Mouse (Mus musculus): ENCODE measurements around the gene Caps2.
"Not testable (repeated sequence)": the region's sequence is repeated elsewhere in the genome, so short reads cannot be mapped to it uniquely, and the experiment has no call there.

Gene Caps2

DNA sequence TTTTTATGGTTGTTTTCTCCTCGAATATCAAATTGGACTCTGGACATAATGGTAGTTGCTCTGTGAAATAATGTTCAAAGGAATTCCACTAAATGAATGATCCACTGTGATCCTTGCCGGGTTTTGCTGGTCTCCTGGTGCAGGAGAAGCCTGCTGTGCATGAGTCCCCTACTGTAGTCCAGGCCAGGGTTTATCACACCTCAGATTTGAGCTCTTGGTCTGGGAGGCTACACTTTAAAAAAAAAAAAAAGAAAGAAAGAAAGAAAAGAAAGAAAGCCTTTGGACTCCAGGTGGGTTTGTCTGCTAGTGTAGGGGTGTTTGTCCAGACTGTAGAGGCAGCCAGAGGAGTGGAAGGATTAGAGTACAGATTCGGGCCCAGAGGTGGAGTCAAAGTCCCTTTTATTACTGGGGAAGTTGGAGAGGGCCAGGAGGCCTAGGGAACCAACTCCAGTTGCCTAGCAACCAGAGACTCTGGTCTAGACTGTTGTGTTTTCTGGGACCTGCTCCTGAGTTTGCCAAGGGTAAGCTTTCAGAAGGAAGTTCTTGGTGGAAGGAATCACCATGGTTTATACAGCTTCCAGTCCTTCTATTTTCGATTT, at the start of gene Caps2:
Caps2 (plus strand) TSS at position 454 of the 599 bp plus-strand sequence.
- DNase-seq = no peak

- DNase-seq = not testable (repeated sequence)
Observed at GRCm38 (mm10) chr10:112125090-112125489, 38.3 kb upstream of the Caps2 start.

DNA sequence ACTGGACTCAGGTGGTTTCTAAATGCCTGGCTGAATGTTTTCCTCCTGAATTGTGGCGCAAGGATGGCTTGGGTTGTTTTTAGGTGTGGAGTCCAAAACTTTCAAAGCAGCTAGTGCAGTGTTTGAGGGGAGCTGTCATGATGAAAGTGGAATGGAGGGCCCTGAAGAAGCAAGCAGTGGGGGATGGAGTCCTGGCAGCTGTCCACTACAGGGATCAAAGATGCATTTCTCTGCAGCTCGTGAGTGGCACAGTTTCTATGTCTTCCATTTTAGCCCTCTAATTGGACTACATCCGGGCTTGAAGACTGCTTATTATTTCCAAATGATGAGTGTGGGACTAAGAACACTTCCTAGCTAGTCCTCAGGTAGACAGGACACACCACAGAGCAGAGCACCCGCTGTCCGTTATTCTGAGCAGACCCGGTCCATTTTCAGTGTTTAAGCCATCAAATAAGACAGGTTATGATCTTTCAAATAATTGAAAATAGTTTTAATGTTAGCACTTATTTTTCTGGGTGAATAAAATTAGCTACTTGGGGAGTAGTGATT, 35.7 kb upstream of the Caps2 start:
- not testable (repeated sequence) for DNase-seq

- DNase-seq = no peak
Observed at GRCm38 (mm10) chr10:112132194-112132593, 31.2 kb upstream of the Caps2 start.

DNA sequence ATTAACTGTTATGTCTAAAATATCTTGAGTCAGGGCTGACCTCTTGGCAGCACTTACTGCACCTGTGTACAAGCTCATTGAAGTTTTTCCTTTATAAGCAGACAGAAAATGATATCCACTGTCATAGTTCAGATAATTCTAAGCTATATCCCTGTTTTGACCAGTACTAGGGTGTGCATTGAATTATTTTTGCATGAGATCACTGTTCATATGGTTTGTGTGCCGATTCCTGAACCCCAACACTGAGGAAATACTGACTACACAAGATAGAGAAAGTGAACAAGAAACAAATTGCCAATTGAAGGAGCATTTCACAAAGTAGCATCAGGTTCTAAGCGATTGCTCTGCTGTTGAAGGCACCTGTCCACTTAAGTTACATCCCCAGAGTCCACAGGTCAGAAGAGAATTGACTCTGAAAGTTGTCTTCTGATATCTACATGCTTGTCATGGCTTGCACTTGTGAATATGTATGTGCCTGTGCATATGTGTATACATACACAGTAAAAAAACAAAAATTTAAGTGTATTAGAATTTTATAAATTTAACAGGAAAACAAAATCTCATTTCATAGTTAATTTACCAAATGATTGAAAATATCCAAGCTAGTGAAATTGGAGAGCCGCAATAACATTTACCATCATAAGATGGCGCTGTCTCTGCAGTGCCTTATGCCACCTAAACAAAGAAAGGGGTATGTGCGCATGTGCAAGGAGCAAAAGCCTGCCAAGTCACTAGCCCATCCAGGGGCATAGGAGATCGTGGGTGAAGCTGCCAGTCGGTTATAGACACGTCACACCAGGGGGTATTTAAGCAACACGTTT, 25.2 kb upstream of the Caps2 start:
- DNase-seq = peak; percentile 29

GRCm38 (mm10) chr10:112138871-112139430, 24.5 kb upstream of the Caps2 start:
- no peak for DNase-seq

- DNase-seq = no peak
Observed at GRCm38 (mm10) chr10:112139834-112140233, 23.6 kb upstream of the Caps2 start.

DNA sequence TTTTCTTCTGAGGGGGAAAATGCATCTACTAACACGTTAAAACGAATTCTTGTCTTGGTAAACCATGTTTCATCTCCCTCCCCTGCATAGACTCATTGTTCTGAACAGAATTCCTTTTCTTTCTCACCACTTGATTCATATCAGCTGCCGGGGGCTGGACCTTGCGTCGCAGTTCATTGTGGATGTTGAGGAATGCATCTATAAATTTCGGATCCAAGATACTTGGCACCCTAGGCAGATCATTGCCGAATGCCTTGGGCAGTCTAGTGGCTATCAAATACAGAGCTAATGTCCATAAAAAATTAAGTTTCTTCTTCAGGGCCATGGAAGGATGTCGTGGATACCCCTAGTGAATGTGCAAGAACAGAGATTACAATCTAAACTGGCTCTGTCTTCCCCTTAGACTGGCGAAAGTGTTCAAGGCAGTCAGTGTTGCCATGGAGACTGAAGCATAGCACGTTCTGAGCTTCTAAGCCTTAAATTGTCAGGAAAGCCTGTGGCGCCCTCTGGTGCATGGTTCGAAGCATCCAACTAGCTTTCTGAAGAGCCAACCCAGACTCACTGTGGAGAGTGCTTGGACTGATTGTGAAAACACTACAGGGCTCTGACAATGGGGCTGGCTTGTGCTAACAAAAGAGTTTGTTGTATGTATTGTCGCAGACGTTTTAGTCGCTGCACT, 3.4 kb upstream of the Caps2 start, which contains the start of gene Glipr1l3:
Glipr1l3 (minus strand) TSS at position 446 of the 679 bp plus-strand sequence.
- DNase-seq = peak; percentile 93

- DNase-seq = not testable (repeated sequence)
Observed at GRCm38 (mm10) chr10:112177027-112177426, 13.6 kb downstream of the Caps2 start.

GRCm38 (mm10) chr10:112193919-112194318, 30.5 kb downstream of the Caps2 start:
- not testable (repeated sequence) for DNase-seq

DNA sequence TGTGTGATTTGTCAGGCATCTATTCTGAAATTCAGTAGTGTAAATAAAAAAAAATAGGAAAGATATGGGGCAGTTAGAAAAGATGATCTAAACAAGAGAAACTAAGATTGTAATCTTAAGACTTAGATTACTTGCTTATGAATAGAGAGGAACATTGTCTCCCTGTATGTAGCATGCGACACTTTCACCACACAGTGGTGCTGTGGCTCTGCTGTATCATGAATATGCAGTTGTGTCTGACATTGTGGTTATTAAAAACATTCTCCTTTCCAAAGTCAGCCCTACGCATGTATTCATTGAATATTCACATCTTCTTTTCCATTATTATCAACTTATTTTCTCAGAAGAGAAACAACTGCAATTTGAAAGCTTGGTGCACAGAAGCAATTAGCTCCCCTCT, 40.0 kb downstream of the Caps2 start:
- DNase-seq = peak; percentile 51

DNA sequence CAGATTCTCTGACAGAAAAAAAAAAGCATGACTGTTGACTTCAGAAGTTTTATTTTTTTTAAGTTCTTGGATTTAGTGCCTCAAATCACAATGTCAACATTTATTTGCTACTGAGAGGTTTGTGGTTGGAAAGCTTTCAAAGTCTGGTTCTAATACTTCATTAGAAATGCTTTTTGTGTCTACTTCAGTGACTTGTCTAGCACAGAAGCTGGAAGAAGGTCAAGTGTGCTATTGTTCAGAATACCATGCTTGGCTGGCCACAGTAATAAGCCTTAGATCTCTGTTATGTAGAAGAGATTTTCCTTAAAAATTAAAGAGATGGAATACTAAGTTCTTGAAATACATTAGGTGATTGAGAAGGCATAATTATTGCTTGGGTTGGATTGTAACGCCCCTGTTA, 63.7 kb downstream of the Caps2 start:
- no peak for DNase-seq

DNA sequence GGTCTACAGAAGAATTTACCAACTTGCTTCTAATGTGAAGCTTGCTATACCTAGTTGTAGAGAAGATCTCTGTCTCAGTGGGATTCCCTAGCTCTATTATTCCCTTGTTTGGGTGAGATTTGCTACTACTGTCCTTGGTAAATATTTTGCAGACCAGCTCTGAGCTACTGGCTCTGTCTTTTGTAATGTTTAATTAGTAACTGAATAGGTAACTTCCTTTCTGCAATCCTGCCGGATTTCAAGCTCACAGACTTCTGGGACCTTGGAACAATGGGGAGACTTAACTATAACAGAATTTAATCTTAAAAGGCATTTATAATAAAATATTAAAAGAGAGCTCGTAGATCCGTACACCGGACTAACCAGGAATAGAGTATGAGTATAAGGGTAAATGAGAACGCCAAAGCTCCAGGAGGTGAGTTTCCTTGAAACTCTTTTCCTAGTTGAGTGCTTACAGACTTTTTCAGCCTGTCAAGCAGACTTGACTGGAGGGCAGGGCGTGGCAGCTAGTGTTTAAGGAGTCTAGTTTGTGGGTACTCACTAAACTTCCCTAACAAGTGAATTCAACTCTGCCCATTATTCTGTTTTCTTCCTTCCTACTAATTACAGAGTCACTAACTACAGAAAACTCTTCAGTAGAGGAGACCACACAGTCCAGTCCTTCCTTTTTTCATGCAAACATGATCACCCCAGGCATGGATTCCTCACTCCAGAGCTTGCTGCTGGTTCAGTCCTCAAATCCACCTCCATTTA, 65.8 kb downstream of the Caps2 start:
- not testable (repeated sequence) for DNase-seq

GRCm38 (mm10) chr10:112232733-112233132, 69.3 kb downstream of the Caps2 start:
- not testable (repeated sequence) for DNase-seq

- not testable (repeated sequence) for DNase-seq
Observed at GRCm38 (mm10) chr10:112235396-112235940, 72.0 kb downstream of the Caps2 start.

DNA sequence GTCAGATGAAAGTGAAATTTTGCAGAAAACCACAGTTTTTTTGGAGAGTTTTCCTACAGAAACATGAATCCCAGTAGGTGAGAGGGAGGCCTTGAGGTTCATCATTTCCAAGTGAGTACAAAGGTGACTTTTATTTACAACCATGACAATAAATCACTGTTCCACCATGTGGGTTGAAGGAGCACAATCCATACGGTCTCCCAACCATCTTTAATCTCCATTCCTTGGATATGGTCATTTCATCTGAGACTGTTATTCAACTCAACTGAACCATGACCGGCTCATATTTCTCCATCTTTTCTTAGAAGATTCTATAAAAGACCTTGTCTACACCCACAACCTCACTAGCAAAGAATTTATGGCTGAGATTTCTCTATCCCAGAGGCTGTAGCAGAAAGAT, 84.9 kb downstream of the Caps2 start:
- no peak for DNase-seq

- DNase-seq = peak; percentile 73
Observed at GRCm38 (mm10) chr10:112263467-112263866, 100.0 kb downstream of the Caps2 start.

Measured in right cerebral cortex, adult 18-20 months (tissue).